Mouse (Mus musculus) gastrocnemius, postnatal 25 days (tissue): ENCODE results near the gene Zic4. TPM values are rescaled to one million over a fixed set of nuclear protein-coding genes. Genes with fewer than 3 reads are reported as not detected.

Experiments
- DNase-seq: peaks from one replicate; pipeline ENCODE4 v3.0.0; 2022
- total RNA-seq, 2 experiments: library from RNA; stranded (reverse); gene quantifications; 1 replicate in 1 of 2; 2 replicates in 1 of 2; pipeline ENCODE4 v1.2.3; 2021

Gene Zic4
- total RNA-seq, 2 experiments from 2014 or later: not detected

- DNase-seq: no peak
Measured at GRCm38 (mm10) chr9:91380458-91380914, 18.3 kb downstream of the Zic4 start.

- DNase-seq: peak; percentile 53
Measured at GRCm38 (mm10) chr9:91381284-91382110, 19.3 kb downstream of the Zic4 start.

- DNase-seq: no peak
Measured at GRCm38 (mm10) chr9:91382111-91382379, 19.8 kb downstream of the Zic4 start.

GRCm38 (mm10) chr9:91382471-91383255 is 20.4 kb downstream of the Zic4 start:
- DNase-seq: no peak

GRCm38 (mm10) chr9:91383441-91384135 is 21.4 kb downstream of the Zic4 start:
- no peak for DNase-seq

GRCm38 (mm10) chr9:91384136-91384500 is 21.9 kb downstream of the Zic4 start:
- no peak for DNase-seq

- no peak for DNase-seq
Measured at GRCm38 (mm10) chr9:91384693-91385560, 22.7 kb downstream of the Zic4 start.

- no peak for DNase-seq
Measured at GRCm38 (mm10) chr9:91385561-91386430, 23.6 kb downstream of the Zic4 start.

GRCm38 (mm10) chr9:91386502-91386890 is 24.3 kb downstream of the Zic4 start:
- no peak for DNase-seq

- DNase-seq: no peak
Measured at GRCm38 (mm10) chr9:91386891-91387739, 24.9 kb downstream of the Zic4 start.

- no peak for DNase-seq
Measured at GRCm38 (mm10) chr9:91387740-91388080, 25.5 kb downstream of the Zic4 start.

- no peak for DNase-seq
Measured at GRCm38 (mm10) chr9:91388173-91388572, 26.0 kb downstream of the Zic4 start.

GRCm38 (mm10) chr9:91393376-91394068 is 31.3 kb downstream of the Zic4 start:
- DNase-seq: no peak

- no peak for DNase-seq
Measured at GRCm38 (mm10) chr9:91394211-91394646, 32.0 kb downstream of the Zic4 start.

- no peak for DNase-seq
Measured at GRCm38 (mm10) chr9:91395066-91395772, 33.0 kb downstream of the Zic4 start.

GRCm38 (mm10) chr9:91399976-91400375 is 37.8 kb downstream of the Zic4 start:
- DNase-seq: no peak

- no peak for DNase-seq
Measured at GRCm38 (mm10) chr9:91400482-91401093, 38.4 kb downstream of the Zic4 start.

- DNase-seq: no peak
Measured at GRCm38 (mm10) chr9:91401471-91401870, 39.3 kb downstream of the Zic4 start.
